Mouse (Mus musculus) stomach, embryonic 14.5 days (tissue): ENCODE results near the gene Cfap45. TPM values are rescaled to one million over a fixed set of nuclear protein-coding genes. Genes with fewer than 3 reads are reported as not detected.
A peak's percentile ranks its signal among the peaks of the same experiment; 100 is the strongest.

ENCODE experiments used
- ATAC-seq: fragments of 200-750 bp; cut with Nextera tagmentation; 2 replicates; pipeline ENCODE4 v1.8.0; 2017; ENCODE audit warnings: low read depth, moderate TSS enrichment; ENCODE audit not compliant: insufficient number of reproducible peaks, insufficient read depth, low FRiP score
- H3K27ac ChIP-seq: fragments of 300-500 bp; sonication (generic); 2 replicates; pipeline ENCODE4 v1.5.1; 2014; ENCODE audit warnings: mild to moderate bottlenecking, low read length, moderate library complexity, mixed read lengths
- H3K27me3 ChIP-seq: fragments of 300-500 bp; sonication (generic); 2 replicates; pipeline ENCODE4 v1.6.1; 2014; ENCODE audit warnings: low read length, control low read depth, mixed read lengths; ENCODE audit not compliant: control insufficient read depth, insufficient read depth
- H3K36me3 ChIP-seq: fragments of 300-500 bp; sonication (generic); 2 replicates; pipeline ENCODE4 v1.6.1; 2014; ENCODE audit warnings: mild to moderate bottlenecking, control low read depth, low read length, moderate library complexity, mixed read lengths; ENCODE audit not compliant: control insufficient read depth, insufficient read depth
- H3K4me1 ChIP-seq: fragments of 300-500 bp; sonication (generic); 2 replicates; pipeline ENCODE4 v1.6.1; 2014; ENCODE audit warnings: low read length, control low read depth, mixed read lengths; ENCODE audit not compliant: control insufficient read depth, insufficient read depth
- H3K4me2 ChIP-seq: fragments of 300-500 bp; sonication (generic); replicated peaks from 2 replicates; pipeline ENCODE4 v1.6.1; 2014; ENCODE audit warnings: low read depth, low read length, control low read depth
- H3K4me3 ChIP-seq: fragments of 300-500 bp; sonication (generic); 2 replicates; pipeline ENCODE4 v1.5.1; 2014; ENCODE audit warnings: low read depth, low read length, control low read depth
- H3K9ac ChIP-seq: fragments of 300-500 bp; sonication (generic); replicated peaks from 2 replicates; pipeline ENCODE4 v1.6.1; 2014; ENCODE audit warnings: low read depth, mild to moderate bottlenecking, control low read depth, low read length, moderate library complexity, mixed read lengths
- H3K9me3 ChIP-seq: fragments of 300-500 bp; sonication (generic); 2 replicates; pipeline ENCODE4 v1.6.1; 2016; ENCODE audit warnings: low read depth, low read length, control low read depth; ENCODE audit not compliant: control insufficient read depth
- WGBS: fragments of 180-500 bp; shearing (Covaris S2); extraction: QIAGEN DNeasy Blood & Tissue Kit; methylation state at CpG from one replicate; pipeline ENCODE4 v1.1.7; 2014; 5-methylcytosine and 5-hydroxymethylcytosine counted together
- polyA plus RNA-seq: library from polyadenylated mRNA; unstranded; fragments of >200 nt; fragmentation: Nextera tagmentation; extraction: Ambion mirVana; gene quantifications from 2 replicates; pipeline ENCODE4 v1.2.1, GENCODE M21; 2014

Cfap45 gene
- polyA plus RNA-seq, 1 experiment from 2014 or later = 2.9 TPM

GRCm38 (mm10) chr1:172527431-172527830 lies 6.8 kb downstream of the Cfap45 start:
- peaks cover 20% of the 10 kb centered on the region for H3K4me1 ChIP-seq
- 90% methylated on average over 10 of the region's 10 CpGs for WGBS

GRCm38 (mm10) chr1:172528701-172529100 lies 8.1 kb downstream of the Cfap45 start:
- H3K9me3 ChIP-seq = no peaks in the 10 kb centered on the region
- no peak overlapping the region for H3K4me3 ChIP-seq
- peak; percentile 57 for ATAC-seq
- H3K9ac ChIP-seq = no peak overlapping the region
- H3K27me3 ChIP-seq = no peaks in the 10 kb centered on the region
- H3K4me1 ChIP-seq = peaks cover 22% of the 10 kb centered on the region
- no peak overlapping the region for H3K4me2 ChIP-seq
- H3K36me3 ChIP-seq = no peaks in the 10 kb centered on the region
- WGBS = 8% methylated on average over 7 of the region's 7 CpGs
- no peak overlapping the region for H3K27ac ChIP-seq

More at GRCm38 (mm10) chr1:172527431-172527830, 6.8 kb downstream of the Cfap45 start:
- H3K9ac ChIP-seq = no peak overlapping the region
- H3K9me3 ChIP-seq = no peaks in the 10 kb centered on the region
- no peak overlapping the region for H3K4me2 ChIP-seq
- ATAC-seq = no peak
- no peaks in the 10 kb centered on the region for H3K36me3 ChIP-seq
- H3K4me3 ChIP-seq = no peak overlapping the region
- H3K27ac ChIP-seq = no peak overlapping the region
- H3K27me3 ChIP-seq = no peaks in the 10 kb centered on the region

GRCm38 (mm10) chr1:172530544-172531220 lies 10.1 kb downstream of the Cfap45 start:
- Histone ChIP-seq H3K27ac (no peak overlapping the region; the same call in 1 of the 2 replicates), H3K4me1 (peaks cover 18% of the 10 kb centered on the region), H3K4me2 (no peak overlapping the region; the same call in 1 of the 2 replicates), H3K27me3 (no peaks in the 10 kb centered on the region), H3K9me3 (no peaks in the 10 kb centered on the region), H3K4me3 (no peak overlapping the region), H3K36me3 (no peaks in the 10 kb centered on the region), H3K9ac (no peak overlapping the region)
- 28% methylated on average over 8 of the region's 8 CpGs for WGBS
- no peak; the same call in 1 of the 2 replicates for ATAC-seq

DNA sequence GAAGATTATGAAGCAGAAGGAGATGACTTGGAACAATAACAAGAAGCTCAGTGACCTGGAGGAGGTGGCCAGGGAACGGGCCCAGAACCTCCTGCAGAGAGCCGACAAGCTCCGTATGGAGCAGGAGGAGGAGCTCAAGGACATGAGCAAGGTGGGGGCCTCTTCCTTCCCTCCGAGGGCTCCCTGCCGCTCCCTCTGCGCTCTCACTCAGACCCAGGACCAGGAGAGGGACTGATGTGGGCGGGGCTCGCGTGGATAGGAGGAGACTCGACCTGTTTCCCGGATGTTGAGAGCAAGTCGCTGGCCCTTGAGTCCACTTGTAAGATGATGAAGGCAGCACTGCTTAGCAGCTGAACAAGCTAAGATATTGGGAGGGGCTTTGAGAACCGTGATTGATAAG lies 11.9 kb downstream of the Cfap45 start:
- peak overlapping the region; percentile 37 for H3K4me2 ChIP-seq
- H3K27me3 ChIP-seq = no peaks in the 10 kb centered on the region
- no peak overlapping the region for H3K27ac ChIP-seq
- no peaks in the 10 kb centered on the region for H3K36me3 ChIP-seq
- H3K4me3 ChIP-seq = 0 out of 2 replicates have a peak overlapping the region, but pooled peaks have one; percentile 5
- no peaks in the 10 kb centered on the region for H3K9me3 ChIP-seq
- peaks cover 18% of the 10 kb centered on the region for H3K4me1 ChIP-seq
- ATAC-seq = peak; percentile 69
- no peak overlapping the region for H3K9ac ChIP-seq
- under 1% methylated on average over 13 of the region's 13 CpGs for WGBS

GRCm38 (mm10) chr1:172535116-172535515 lies 14.5 kb downstream of the Cfap45 start:
- WGBS = 82% methylated on average over 16 of the region's 16 CpGs
- H3K4me1 ChIP-seq = peaks cover 18% of the 10 kb centered on the region
- H3K9me3 ChIP-seq = no peaks in the 10 kb centered on the region
- no peaks in the 10 kb centered on the region for H3K27me3 ChIP-seq
- no peak for ATAC-seq
- no peak overlapping the region for H3K27ac ChIP-seq
- H3K36me3 ChIP-seq = no peaks in the 10 kb centered on the region
- no peak overlapping the region for H3K4me2 ChIP-seq
- no peak overlapping the region for H3K9ac ChIP-seq
- H3K4me3 ChIP-seq = no peak overlapping the region

DNA sequence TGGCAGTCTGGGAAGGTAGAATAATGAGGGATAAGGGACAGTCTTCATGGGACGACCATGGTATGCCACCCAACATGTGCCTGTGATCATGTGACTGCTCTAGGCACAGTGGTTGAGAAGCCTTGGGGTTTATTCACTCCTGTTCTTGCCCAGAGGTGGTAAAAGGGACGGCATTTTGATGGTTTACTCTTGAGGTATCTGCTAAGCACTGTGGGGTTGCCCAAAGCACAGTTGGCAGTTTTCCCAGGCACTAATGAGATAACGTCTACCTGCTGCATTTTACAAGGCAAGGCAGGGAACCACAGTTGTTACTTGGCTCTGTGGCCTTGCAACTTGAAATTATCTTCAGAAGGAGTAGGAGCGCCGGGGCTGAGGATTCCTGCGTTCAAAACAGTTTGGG lies 19.2 kb downstream of the Cfap45 start:
- 65% methylated on average over 6 of the region's 6 CpGs for WGBS
- no peaks in the 10 kb centered on the region for H3K27me3 ChIP-seq
- no peaks in the 10 kb centered on the region for H3K36me3 ChIP-seq
- H3K4me3 ChIP-seq = no peak overlapping the region
- H3K4me2 ChIP-seq = no peak overlapping the region
- no peak for ATAC-seq
- no peak overlapping the region for H3K9ac ChIP-seq
- H3K4me1 ChIP-seq = no peaks in the 10 kb centered on the region
- H3K27ac ChIP-seq = no peak overlapping the region
- H3K9me3 ChIP-seq = no peaks in the 10 kb centered on the region

GRCm38 (mm10) chr1:172540283-172540820 lies 19.8 kb downstream of the Cfap45 start:
- H3K4me2 ChIP-seq = no peak overlapping the region

GRCm38 (mm10) chr1:172546062-172546461 lies 25.5 kb downstream of the Cfap45 start:
- Histone ChIP-seq H3K27me3 (no peaks in the 10 kb centered on the region), H3K4me1 (0 out of 2 replicates have a peak, but pooled peaks cover 5% of the 10 kb centered on the region), H3K27ac (no peak overlapping the region), H3K4me3 (no peak overlapping the region), H3K4me2 (no peak overlapping the region), H3K9ac (no peak overlapping the region), H3K36me3 (no peaks in the 10 kb centered on the region), H3K9me3 (no peaks in the 10 kb centered on the region)
- ATAC-seq = no peak
- WGBS = 88% methylated on average over 4 of the region's 4 CpGs

More at GRCm38 (mm10) chr1:172540283-172540820, 19.8 kb downstream of the Cfap45 start:
- 62% methylated on average over 11 of the region's 11 CpGs for WGBS
- Histone ChIP-seq H3K9ac (no peak overlapping the region), H3K4me3 (no peak overlapping the region), H3K27ac (no peak overlapping the region), H3K4me1 (no peaks in the 10 kb centered on the region), H3K27me3 (no peaks in the 10 kb centered on the region), H3K9me3 (no peaks in the 10 kb centered on the region), H3K36me3 (no peaks in the 10 kb centered on the region)
- no peak for ATAC-seq
